Mouse (Mus musculus) layer of hippocampus, adult 9-10 months (tissue): ENCODE measurements at regions not wholly inside any gene's neighbourhood (a gene's known extent, or its start where the extent isn't known, plus 50 kb on each side); places are given as distances from the start of the nearest gene placed in this dataset.
A peak's percentile ranks its signal among the peaks of the same experiment; 100 is the strongest.

Experiments
- DNase-seq: peaks from one replicate; pipeline ENCODE4 v3.0.0; 2022; ENCODE audit warnings: low spot score

GRCm38 (mm10) chr3:144324974-144325373 lies 120.0 kb upstream of the Lmo4 start:
- no peak for DNase-seq

GRCm38 (mm10) chr3:144323524-144323923 lies 118.5 kb upstream of the Lmo4 start:
- DNase-seq, result no peak

GRCm38 (mm10) chr3:144319468-144320205 lies 114.6 kb upstream of the Lmo4 start:
- DNase-seq, result no peak

- peak; percentile 30 for DNase-seq
Measured at GRCm38 (mm10) chr3:144318761-144319467, 113.9 kb upstream of the Lmo4 start.

- no peak for DNase-seq
Measured at GRCm38 (mm10) chr3:144310748-144311147, 105.7 kb upstream of the Lmo4 start.

- no peak for DNase-seq
Measured at GRCm38 (mm10) chr3:144308616-144309015, 103.6 kb upstream of the Lmo4 start.

- DNase-seq, result no peak
Measured at GRCm38 (mm10) chr3:144307557-144307956, 102.5 kb upstream of the Lmo4 start.

- no peak for DNase-seq
Measured at GRCm38 (mm10) chr3:144305456-144305855, 100.4 kb upstream of the Lmo4 start.

- no peak for DNase-seq
Measured at GRCm38 (mm10) chr3:144304924-144305323, 99.9 kb upstream of the Lmo4 start.

- DNase-seq, result no peak
Measured at GRCm38 (mm10) chr3:144302626-144303025, 97.6 kb upstream of the Lmo4 start.

- no peak for DNase-seq
Measured at GRCm38 (mm10) chr3:144301068-144301467, 96.0 kb upstream of the Lmo4 start.

- no peak for DNase-seq
Measured at GRCm38 (mm10) chr3:144299239-144299638, 94.2 kb upstream of the Lmo4 start.

GRCm38 (mm10) chr3:144289489-144289888 lies 84.5 kb upstream of the Lmo4 start:
- DNase-seq, result no peak

GRCm38 (mm10) chr3:144286100-144286499 lies 81.1 kb upstream of the Lmo4 start:
- no peak for DNase-seq

- DNase-seq, result no peak
Measured at GRCm38 (mm10) chr3:144284326-144284725, 79.3 kb upstream of the Lmo4 start.

- no peak for DNase-seq
Measured at GRCm38 (mm10) chr3:144273115-144273514, 68.1 kb upstream of the Lmo4 start.

- DNase-seq, result no peak
Measured at GRCm38 (mm10) chr3:144270206-144270605, 65.2 kb upstream of the Lmo4 start.

GRCm38 (mm10) chr3:144264554-144264953 lies 59.5 kb upstream of the Lmo4 start:
- DNase-seq, result no peak

- DNase-seq, result no peak
Measured at GRCm38 (mm10) chr3:144260886-144261285, 55.9 kb upstream of the Lmo4 start.

GRCm38 (mm10) chr3:144257714-144258517 lies 52.9 kb upstream of the Lmo4 start:
- no peak for DNase-seq

GRCm38 (mm10) chr3:144257196-144257595 lies 52.2 kb upstream of the Lmo4 start:
- DNase-seq, result no peak
